Comparison of ENCODE assay signal across 8 mouse cellular contexts in genomic region chr5:131007871-131008505, GRCm38 (mm10).
DNase-seq lines count a peak whose midpoint lies in the region; ATAC-seq and TF ChIP-seq lines count a peak whose summit lies in the region.

No protein-coding gene starts in this region.

- no peak overlapping the region for H3K9ac ChIP-seq in kidney, embryonic 16.5 days (replicated peaks; ENCODE audit: low read length)
- H3K9ac ChIP-seq in embryonic facial prominence, embryonic 11.5 days (replicated peaks; ENCODE audit: low read length) = no peak overlapping the region

- 74% methylated on average over 3 of the region's 3 CpGs for WGBS in kidney, adult 2 months
- 85% methylated on average over 3 of the region's 3 CpGs for WGBS in kidney, embryonic 16.5 days
- 72% methylated on average over 3 of the region's 3 CpGs for WGBS in embryonic facial prominence, embryonic 11.5 days

- no peak overlapping the region for H3K27ac ChIP-seq in kidney, adult 2 months (ENCODE audit: insufficient read depth, low read depth, low read length)
- no peak overlapping the region for H3K27ac ChIP-seq in kidney, embryonic 16.5 days (ENCODE audit: low read length)
- no peak overlapping the region for H3K27ac ChIP-seq in embryonic facial prominence, embryonic 11.5 days (replicated peaks; ENCODE audit: low read depth, low read length)

- no peaks in the 10 kb centered on the region for H3K36me3 ChIP-seq in kidney, adult 2 months (ENCODE audit: control insufficient read depth, insufficient read depth, low read length)
- no peaks in the 10 kb centered on the region for H3K36me3 ChIP-seq in kidney, embryonic 16.5 days (ENCODE audit: insufficient read depth, low read length)
- no peaks in the 10 kb centered on the region for H3K36me3 ChIP-seq in embryonic facial prominence, embryonic 11.5 days (replicated peaks; ENCODE audit: control insufficient read depth, insufficient read depth, low read depth, low read length)

- H3K4me3 ChIP-seq in kidney, adult 2 months (ENCODE audit: insufficient read depth, low read depth, low read length) = no peak overlapping the region
- H3K4me3 ChIP-seq in kidney, embryonic 16.5 days (ENCODE audit: low read length) = no peak overlapping the region
- H3K4me3 ChIP-seq in embryonic facial prominence, embryonic 11.5 days (ENCODE audit: low read depth, low read length) = no peak overlapping the region

- no peak for TF ChIP-seq POLR2A in kidney, adult 2 months (IDR thresholded peaks at IDR 0.05; ENCODE audit: low read depth, low read length)

- no peaks in the 10 kb centered on the region for H3K4me1 ChIP-seq in kidney, adult 2 months (ENCODE audit: control insufficient read depth, insufficient read depth, low read length)
- H3K4me1 ChIP-seq in kidney, embryonic 16.5 days (ENCODE audit: insufficient read depth, low read length) = no peaks in the 10 kb centered on the region
- H3K4me1 ChIP-seq in embryonic facial prominence, embryonic 11.5 days (ENCODE audit: control insufficient read depth, insufficient read depth, low read length) = no peaks in the 10 kb centered on the region

- no peak overlapping the region for H3K4me2 ChIP-seq in kidney, embryonic 16.5 days (replicated peaks; ENCODE audit: low read depth, low read length)
- no peak overlapping the region for H3K4me2 ChIP-seq in embryonic facial prominence, embryonic 11.5 days (ENCODE audit: low read depth, low read length)

- H3K9me3 ChIP-seq in kidney, embryonic 16.5 days (ENCODE audit: low read length) = 0 out of 2 replicates have a peak, but pooled peaks cover 3% of the 10 kb centered on the region
- H3K9me3 ChIP-seq in embryonic facial prominence, embryonic 11.5 days (replicated peaks; ENCODE audit: control insufficient read depth, low read length) = no peaks in the 10 kb centered on the region

- ATAC-seq in kidney, embryonic 16.5 days (ENCODE audit: low FRiP score, low TSS enrichment) = no peak
- ATAC-seq in embryonic facial prominence, embryonic 11.5 days (replicated peaks; ENCODE audit: insufficient number of reproducible peaks, low FRiP score, low TSS enrichment, low read depth) = no peak

- DNase-seq in kidney, adult 2 months = peak; percentile 38
- peak; percentile 73 for DNase-seq in ES-CJ7 (ENCODE audit: low read depth, low spot score)
- DNase-seq in adrenal gland, postnatal 14 days = peak; percentile 62
- peak; percentile 45 for DNase-seq in embryonic facial prominence, embryonic 11.5 days (ENCODE audit: low spot score)
- peak; percentile 62 to 73 for DNase-seq in layer of hippocampus, postnatal 10 days (ENCODE audit: low spot score in 2 of 2)
- DNase-seq in retina, postnatal 7 days (ENCODE audit: low read depth, low spot score) = peak; percentile 28
- DNase-seq in thymus, postnatal 36 days = no peak

- H3K27me3 ChIP-seq in kidney, adult 2 months (replicated peaks; ENCODE audit: control insufficient read depth, insufficient read depth, low read length) = no peaks in the 10 kb centered on the region
- no peaks in the 10 kb centered on the region for H3K27me3 ChIP-seq in kidney, embryonic 16.5 days (ENCODE audit: insufficient read depth, low read length)
- H3K27me3 ChIP-seq in embryonic facial prominence, embryonic 11.5 days (ENCODE audit: control insufficient read depth, insufficient read depth, low read length) = no peaks in the 10 kb centered on the region

- peak; percentile 61 for TF ChIP-seq CTCF in kidney, adult 2 months (conservative IDR thresholded peaks at IDR 0.05; ENCODE audit: insufficient read depth, insufficient read length, low read depth, low read length)

Comparison
In these comparisons a context has a peak if more than half of its experiments do, and no peak if none do; other contexts are left out.
1. DNase-seq: peak in kidney, adult 2 months (single experiment), ES-CJ7 (single experiment), adrenal gland, postnatal 14 days (single experiment), embryonic facial prominence, embryonic 11.5 days (single experiment), layer of hippocampus, postnatal 10 days (2 of 2) and retina, postnatal 7 days (single experiment); none in thymus, postnatal 36 days (0 of 2).